Mouse (Mus musculus): ENCODE results near the gene Ypel1. TPM values are rescaled to one million over a fixed set of nuclear protein-coding genes. Genes with fewer than 3 reads are reported as not detected.

Ypel1 gene
- polyA plus RNA-seq, 1 experiment from 2014 or later: 94.0 TPM

DNA sequence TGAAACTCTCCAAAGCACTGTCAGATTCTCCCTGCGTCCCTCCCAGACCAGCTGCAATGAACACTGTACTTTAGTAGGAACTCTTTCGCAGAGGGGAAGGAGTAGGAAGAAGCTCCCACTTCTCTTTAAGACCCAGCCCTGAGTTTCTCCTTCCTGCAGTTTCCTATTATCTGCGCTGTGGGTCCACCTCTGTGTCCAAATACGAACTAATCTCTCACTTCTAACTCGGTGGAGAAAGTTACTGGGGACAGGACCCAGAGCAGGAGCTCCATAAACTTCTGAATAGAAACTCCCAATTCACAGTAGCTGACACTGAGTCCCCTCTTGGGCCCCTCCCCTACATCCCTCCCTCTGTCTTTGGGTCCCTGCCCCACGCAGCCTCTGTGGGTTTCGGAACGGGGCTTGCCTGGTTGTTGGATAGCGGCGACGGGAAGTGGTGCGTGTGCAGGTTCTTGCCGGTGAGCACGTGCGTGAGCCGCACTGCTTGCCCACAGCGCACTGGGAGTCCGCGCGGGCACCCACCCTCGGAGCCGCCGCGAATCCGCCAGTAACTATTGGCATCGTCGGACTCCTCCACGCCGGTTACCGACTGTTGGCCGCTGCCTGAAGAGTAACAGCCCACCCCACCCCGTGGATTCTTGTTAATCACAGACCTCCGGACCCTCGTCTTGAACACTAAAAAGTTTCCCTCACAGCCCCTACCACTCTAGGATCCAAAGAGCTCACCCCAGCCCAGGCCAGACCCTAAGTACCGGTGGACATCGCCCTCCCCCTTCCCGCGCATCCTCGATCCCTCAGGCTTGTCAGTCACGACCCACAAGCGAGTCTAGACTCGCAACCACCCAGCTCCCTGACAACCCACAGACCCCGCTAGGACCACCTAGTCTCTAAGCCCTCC is 61.9 kb downstream of the Ypel1 start:
- 3% methylated on average over 43 of the region's 43 CpGs for WGBS
- H3K9me3 ChIP-seq: no peaks in the 10 kb centered on the region
- H3K4me2 ChIP-seq: peak overlapping the region; percentile 97
- peak; percentile 15 for ATAC-seq (ENCODE audit: low read depth)
- peak overlapping the region; percentile 87 for H3K27ac ChIP-seq (replicated peaks)
- H3K27me3 ChIP-seq: no peaks in the 10 kb centered on the region
- peak overlapping the region; percentile 80 for H3K9ac ChIP-seq
- H3K36me3 ChIP-seq: no peaks in the 10 kb centered on the region
- H3K4me3 ChIP-seq: peak overlapping the region; percentile 76
- peaks cover 22% of the 10 kb centered on the region for H3K4me1 ChIP-seq (replicated peaks)

DNA sequence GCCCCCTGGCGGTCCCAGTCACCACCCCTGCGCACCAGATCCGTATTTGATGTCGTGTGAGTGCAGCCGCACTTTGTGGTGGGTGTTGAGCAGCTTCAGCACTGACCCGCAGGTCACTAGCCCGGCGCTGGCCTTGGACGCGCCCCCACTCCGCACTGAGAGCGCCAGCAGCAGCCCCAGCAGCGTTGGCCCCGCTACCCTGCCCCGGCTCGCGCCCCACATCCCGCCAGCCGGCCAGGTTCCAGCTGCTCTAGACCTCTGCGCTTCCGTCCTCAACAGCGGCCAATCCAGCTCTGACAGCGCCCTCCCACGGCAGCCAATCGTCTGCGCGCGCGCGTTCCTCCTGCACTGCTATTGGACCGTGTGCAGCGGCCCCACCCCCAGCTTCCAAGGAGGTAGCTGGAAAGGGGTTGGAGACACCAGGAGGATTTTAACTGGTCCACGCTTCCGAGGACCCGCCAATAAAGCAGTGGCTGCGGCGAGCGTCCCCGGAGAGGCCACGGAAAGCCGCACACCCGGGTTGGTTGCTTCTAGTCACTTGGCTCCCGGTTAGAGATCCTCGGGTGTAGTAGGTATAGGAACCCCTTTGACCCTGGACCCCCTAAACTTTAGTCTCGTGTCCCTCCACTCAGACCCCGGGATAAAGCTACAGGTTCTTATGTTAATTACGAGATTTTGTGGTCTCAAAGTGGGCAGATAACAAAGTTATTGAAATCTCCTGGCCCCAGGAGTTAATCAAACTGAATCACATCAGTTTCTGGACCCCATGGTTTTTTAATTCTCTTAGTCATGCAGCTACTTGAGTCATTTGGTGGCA is 62.8 kb downstream of the Ypel1 start, which contains the start of gene Sdf2l1:
Sdf2l1 (minus strand) TSS at position 295 of the 817 bp plus-strand sequence.
- WGBS: under 1% methylated on average over 47 of the region's 47 CpGs
- peak within 1 kb of the TSS; percentile 97 for H3K4me2 ChIP-seq
- H3K4me1 ChIP-seq (replicated peaks): peaks cover 22% of the 10 kb centered on the region
- H3K27me3 ChIP-seq: no peaks in the 10 kb centered on the region
- peak; percentile 99 for ATAC-seq (ENCODE audit: low read depth)
- H3K4me3 ChIP-seq: peak within 1 kb of the TSS; percentile 76
- no peaks in the 10 kb centered on the region for H3K36me3 ChIP-seq
- H3K9ac ChIP-seq: peak within 1 kb of the TSS; percentile 80
- H3K27ac ChIP-seq (replicated peaks): peak within 1 kb of the TSS; percentile 87
- no peaks in the 10 kb centered on the region for H3K9me3 ChIP-seq

DNA sequence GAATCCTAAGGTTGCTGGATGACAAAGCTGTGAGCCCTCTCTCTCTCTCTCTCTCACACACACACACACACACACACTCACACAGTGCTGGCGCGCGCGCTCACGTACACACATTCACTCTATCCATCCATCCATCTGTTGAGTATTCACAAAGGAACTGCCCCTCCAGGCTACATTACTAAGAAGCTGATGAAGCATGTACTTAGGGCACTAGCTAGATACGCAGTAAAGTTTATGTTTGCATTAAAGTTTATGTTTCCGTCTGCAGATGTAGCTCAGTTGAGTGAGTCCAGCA is 63.4 kb downstream of the Ypel1 start:
- Histone ChIP-seq H3K27me3 (no peaks in the 10 kb centered on the region), H3K9ac (peak overlapping the region; percentile 63; the same call in 1 of the 2 replicates), H3K27ac (replicated peaks) (peak overlapping the region; percentile 19; the same call in 1 of the 2 replicates), H3K4me1 (replicated peaks) (peaks cover 22% of the 10 kb centered on the region), H3K4me2 (peak overlapping the region; percentile 97), H3K9me3 (no peaks in the 10 kb centered on the region), H3K4me3 (peak overlapping the region; percentile 76), H3K36me3 (no peaks in the 10 kb centered on the region)
- 38% methylated on average over 7 of the region's 7 CpGs for WGBS
- peak; percentile 29; the same call in 1 of the 2 replicates for ATAC-seq (ENCODE audit: low read depth)

MicroRNAs encoded within 50 kb of the gene (microRNA counts, 519-probe panel; counts per million panel counts)
- microRNA mmu-miR-130b (4,820 counts per million, percentile 83 among the panel's probes with 10 or more counts), microRNA mmu-miR-301b (3,557 counts per million, percentile 49 among the panel's probes with 10 or more counts)

Small RNA genes lying within 50 kb of the gene (microRNA-seq; reads per million reads assigned to microRNA genes)
- gene Mir130b (4,113 reads per million, percentile 92 among the genes with 10 or more reads in this experiment), gene Mir301b (90.2 reads per million, percentile 54 among the genes with 10 or more reads in this experiment)

Other genes starting within 250 kb of the Ypel1 start
- gene Spag6l, start 240.2 kb upstream of the Ypel1 start, polyA plus RNA-seq (2015; fragmentation: Nextera tagmentation; extraction: Ambion mirVana): 9.7 and 10.5 TPM in 2 replicates
- 0.22 TPM in 1 of 2 replicates, not detected in the other for gene Igll1, start 205.7 kb upstream of the Ypel1 start, polyA plus RNA-seq (2015; fragmentation: Nextera tagmentation; extraction: Ambion mirVana)
- gene Top3b, start 199.0 kb upstream of the Ypel1 start, polyA plus RNA-seq (2015; fragmentation: Nextera tagmentation; extraction: Ambion mirVana): 65.0 and 66.5 TPM in 2 replicates
- 1.2 and 2.1 TPM in 2 replicates for gene Vpreb1, start 198.9 kb upstream of the Ypel1 start, polyA plus RNA-seq (2015; fragmentation: Nextera tagmentation; extraction: Ambion mirVana)
- gene Ppm1f, start 173.2 kb upstream of the Ypel1 start, polyA plus RNA-seq (2015; fragmentation: Nextera tagmentation; extraction: Ambion mirVana): 22.7 and 24.7 TPM in 2 replicates
- 174 and 180 TPM in 2 replicates for gene Mapk1, start 86.3 kb upstream of the Ypel1 start, polyA plus RNA-seq (2015; fragmentation: Nextera tagmentation; extraction: Ambion mirVana)
- gene Ppil2, start 41.6 kb downstream of the Ypel1 start, polyA plus RNA-seq (2015; fragmentation: Nextera tagmentation; extraction: Ambion mirVana): 154 and 157 TPM in 2 replicates
- gene 2610318N02Rik, start 55.5 kb downstream of the Ypel1 start, polyA plus RNA-seq (2015; fragmentation: Nextera tagmentation; extraction: Ambion mirVana): 25.8 and 26.0 TPM in 2 replicates
- gene Sdf2l1, start 62.7 kb downstream of the Ypel1 start, polyA plus RNA-seq (2015; fragmentation: Nextera tagmentation; extraction: Ambion mirVana): 51.1 and 67.2 TPM in 2 replicates
- gene Ydjc, start 74.9 kb downstream of the Ypel1 start, polyA plus RNA-seq (2015; fragmentation: Nextera tagmentation; extraction: Ambion mirVana): 31.1 and 39.7 TPM in 2 replicates
- gene Ccdc116, start 77.5 kb downstream of the Ypel1 start, polyA plus RNA-seq (2015; fragmentation: Nextera tagmentation; extraction: Ambion mirVana): 2.3 and 2.5 TPM in 2 replicates
- gene Ube2l3, start 133.0 kb downstream of the Ypel1 start, polyA plus RNA-seq (2015; fragmentation: Nextera tagmentation; extraction: Ambion mirVana): 326 and 357 TPM in 2 replicates
- gene Rimbp3, start 138.9 kb downstream of the Ypel1 start, polyA plus RNA-seq (2015; fragmentation: Nextera tagmentation; extraction: Ambion mirVana): 1.5 TPM in 2 replicates
- 7.8 and 8.2 TPM in 2 replicates for gene Hic2, start 163.9 kb downstream of the Ypel1 start, polyA plus RNA-seq (2015; fragmentation: Nextera tagmentation; extraction: Ambion mirVana)
- gene Tmem191c, start 206.4 kb downstream of the Ypel1 start, polyA plus RNA-seq (2015; fragmentation: Nextera tagmentation; extraction: Ambion mirVana): 31.9 and 35.1 TPM in 2 replicates

Measured in neural tube, embryonic 13.5 days (tissue).